14 mouse cellular contexts compared by ENCODE assay signal in genomic region chr7:112275093-112275492, GRCm38 (mm10). TPM values are rescaled to one million over a fixed set of nuclear protein-coding genes. Genes with fewer than 3 reads are reported as not detected.
A peak's percentile ranks its signal among the peaks of the same experiment; 100 is the strongest.
DNase-seq lines count a peak whose midpoint lies in the region; ATAC-seq lines count a peak whose summit lies in the region.
"Had no signal": no experiment of that assay in that cellular context is flagged by ENCODE, and none has a peak within 500 bp of the region (broad histone marks: within the 10 kb centered on the region; RNA-seq: fewer than 3 reads in every experiment).

No protein-coding gene starts in this region.

- WGBS in heart, embryonic 12.5 days: 52% methylated on average over 3 of the region's 3 CpGs
- WGBS in lung, embryonic 15.5 days: 49% methylated on average over 3 of the region's 3 CpGs
- 47% methylated on average over 3 of the region's 3 CpGs for WGBS in intestine, embryonic 16.5 days

- no peak for DNase-seq in heart, adult 18-20 months
- no peak for DNase-seq in lung, postnatal 14 days
- peak; percentile 44 for DNase-seq in thymus, postnatal 14 days
- DNase-seq in adrenal gland, adult 2 months: no peak
- DNase-seq: cerebellum, postnatal 36 days; kidney, adult 18-20 months had no signal

- ATAC-seq in heart, embryonic 12.5 days (ENCODE audit: insufficient number of reproducible peaks, low FRiP score): no peak
- no peak for ATAC-seq in lung, embryonic 15.5 days (ENCODE audit: borderline replicate concordance, extremely low read depth, low FRiP score, low TSS enrichment)
- no peak; the same call in 1 of the 2 replicates for ATAC-seq in intestine, embryonic 16.5 days
- ATAC-seq: midbrain, embryonic 15.5 days had no signal

- H3K9me3 ChIP-seq in heart, embryonic 12.5 days (replicated peaks): no peaks in the 10 kb centered on the region
- H3K9me3 ChIP-seq in lung, embryonic 15.5 days: no peaks in the 10 kb centered on the region
- H3K9me3 ChIP-seq in intestine, embryonic 16.5 days (ENCODE audit: control insufficient read depth, low read length): no peaks in the 10 kb centered on the region
- H3K9me3 ChIP-seq: embryonic facial prominence, embryonic 15.5 days; forebrain, embryonic 15.5 days; midbrain, embryonic 15.5 days had no signal

- H3K4me1 ChIP-seq in heart, embryonic 12.5 days (replicated peaks): peaks cover 96% of the 10 kb centered on the region
- peaks cover 81% of the 10 kb centered on the region for H3K4me1 ChIP-seq in lung, embryonic 15.5 days
- peaks cover 65% of the 10 kb centered on the region for H3K4me1 ChIP-seq in intestine, embryonic 16.5 days (ENCODE audit: control insufficient read depth, insufficient read depth, low read length)
- H3K4me1 ChIP-seq: midbrain, embryonic 15.5 days had no signal

- no peaks in the 10 kb centered on the region for H3K27me3 ChIP-seq in heart, embryonic 12.5 days (replicated peaks)
- H3K27me3 ChIP-seq in lung, embryonic 15.5 days: no peaks in the 10 kb centered on the region
- H3K27me3 ChIP-seq in intestine, embryonic 16.5 days (replicated peaks; ENCODE audit: control insufficient read depth, insufficient read depth, low read length): no peaks in the 10 kb centered on the region
- H3K27me3 ChIP-seq: embryonic facial prominence, embryonic 15.5 days; forebrain, embryonic 15.5 days; midbrain, embryonic 15.5 days had no signal

- peak overlapping the region; percentile 99 for H3K27ac ChIP-seq in heart, embryonic 12.5 days (ENCODE audit: poor library complexity, severe bottlenecking)
- H3K27ac ChIP-seq in lung, embryonic 15.5 days: peak overlapping the region; percentile 53
- peak overlapping the region; percentile 70 for H3K27ac ChIP-seq in intestine, embryonic 16.5 days (ENCODE audit: low read length)
- H3K27ac ChIP-seq: embryonic facial prominence, embryonic 15.5 days; forebrain, embryonic 15.5 days; midbrain, embryonic 15.5 days had no signal

- peak overlapping the region; percentile 47; the same call in 1 of the 2 replicates for H3K9ac ChIP-seq in heart, embryonic 12.5 days
- no peak overlapping the region for H3K9ac ChIP-seq in lung, embryonic 15.5 days
- no peak overlapping the region for H3K9ac ChIP-seq in intestine, embryonic 16.5 days (ENCODE audit: low read depth, low read length)
- H3K9ac ChIP-seq: embryonic facial prominence, embryonic 15.5 days; forebrain, embryonic 15.5 days; midbrain, embryonic 15.5 days had no signal

- H3K4me2 ChIP-seq in heart, embryonic 12.5 days: no peak overlapping the region
- H3K4me2 ChIP-seq in lung, embryonic 15.5 days: no peak overlapping the region
- no peak overlapping the region for H3K4me2 ChIP-seq in intestine, embryonic 16.5 days (ENCODE audit: low read depth, low read length)
- H3K4me2 ChIP-seq: embryonic facial prominence, embryonic 15.5 days; forebrain, embryonic 15.5 days; liver, embryonic 11.5 days; midbrain, embryonic 15.5 days had no signal

- H3K36me3 ChIP-seq in heart, embryonic 12.5 days: peaks cover 46% of the 10 kb centered on the region
- H3K36me3 ChIP-seq in lung, embryonic 15.5 days: no peaks in the 10 kb centered on the region
- H3K36me3 ChIP-seq in intestine, embryonic 16.5 days (ENCODE audit: control insufficient read depth, insufficient read depth, low read length): 0 out of 2 replicates have a peak, but pooled peaks cover 2% of the 10 kb centered on the region
- H3K36me3 ChIP-seq: embryonic facial prominence, embryonic 15.5 days; forebrain, embryonic 15.5 days; midbrain, embryonic 15.5 days had no signal

- H3K4me3 ChIP-seq in heart, embryonic 12.5 days: no peak overlapping the region
- no peak overlapping the region for H3K4me3 ChIP-seq in lung, embryonic 15.5 days
- no peak overlapping the region for H3K4me3 ChIP-seq in intestine, embryonic 16.5 days (ENCODE audit: low read length)
- H3K4me3 ChIP-seq: embryonic facial prominence, embryonic 15.5 days; forebrain, embryonic 15.5 days; midbrain, embryonic 15.5 days had no signal

RNA-seq across cellular contexts. Expression of gene Mical2, which starts 49.4 kb away (rescaled TPM):
- polyA plus RNA-seq in heart, embryonic 12.5 days (2016; fragmentation: Nextera tagmentation; extraction: Ambion mirVana): 156 and 163 TPM in 2 replicates
- total RNA-seq in heart, adult 18-20 months (2021): 10 to 100 TPM; 80.4 to 85.1 TPM
- 20.7 and 22.8 TPM in 2 replicates for polyA plus RNA-seq in lung, embryonic 15.5 days (2015; fragmentation: Nextera tagmentation; extraction: Ambion mirVana)
- polyA plus RNA-seq in intestine, embryonic 16.5 days (2015; fragmentation: Nextera tagmentation; extraction: Ambion mirVana): 18.3 and 19.0 TPM in 2 replicates
- 10 to 100 TPM; 10.6 to 14.3 TPM for total RNA-seq in adrenal gland, adult 2 months (2021)
- polyA plus RNA-seq in adrenal gland, adult 2 months (2012; rRNA removed): 3.8 and 4.1 TPM in 2 replicates
- total RNA-seq: MEL had no signal
